Mouse (Mus musculus): ENCODE measurements around the gene Gtf3c1. TPM values are rescaled to one million over a fixed set of nuclear protein-coding genes. Genes with fewer than 3 reads are reported as not detected.

Gtf3c1 gene
- polyA plus RNA-seq (2021): 59.9 TPM

DNA sequence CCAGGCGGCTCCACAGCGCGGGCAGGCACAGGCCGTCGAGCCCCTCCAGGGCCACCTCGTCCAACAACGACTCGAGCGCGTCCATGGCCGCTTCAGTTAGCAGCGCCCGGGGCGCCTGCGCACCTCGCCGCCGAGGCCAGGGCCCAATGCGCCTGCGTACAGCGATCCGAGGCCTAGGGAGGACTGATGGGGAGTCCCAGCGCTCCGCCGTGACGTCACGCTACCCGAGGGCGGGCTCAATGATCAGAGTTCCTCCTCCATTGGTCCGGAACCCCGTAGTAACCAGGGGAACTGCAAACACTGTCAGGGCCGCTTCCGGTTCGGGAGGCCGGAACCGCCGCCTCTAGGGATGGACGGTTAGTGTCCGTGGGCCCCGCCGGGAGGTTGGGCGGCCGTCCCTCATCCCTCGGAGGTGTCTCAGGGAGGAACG, at the start of gene Gtf3c1, which contains the start of gene D430042O09Rik:
Gene Gtf3c1, minus strand, starts transcription at position 188 of the 430 bp plus-strand sequence.
Gene D430042O09Rik, plus strand, starts transcription at position 296 of the 430 bp plus-strand sequence.
- in situ Hi-C loops (cut with MboI; ENCODE audit: low pct_unique_long_range_greater_than_20kb): no loop called here
- DNase-seq (ENCODE audit: low read depth, low spot score) (peak; percentile 93), ATAC-seq (peak; percentile 89)
- H3K27me3 ChIP-seq: no peaks in the 10 kb centered on the region
- ChIA-PET CTCF (interaction anchor here (1.1 kb wide), 2 partner anchors 33 kb away, joined by 3 read pairs; no protein-coding TSS in a partner anchor), POLR2A (interaction anchor here (0.8 to 2.0 kb wide), 3 partner anchors 11 to 33 kb away, joined by 3 to 6 read pairs (median 4); no protein-coding TSS in a partner anchor)
- TF ChIP-seq CTCF (IDR thresholded peaks at IDR 0.05): no peak

DNA sequence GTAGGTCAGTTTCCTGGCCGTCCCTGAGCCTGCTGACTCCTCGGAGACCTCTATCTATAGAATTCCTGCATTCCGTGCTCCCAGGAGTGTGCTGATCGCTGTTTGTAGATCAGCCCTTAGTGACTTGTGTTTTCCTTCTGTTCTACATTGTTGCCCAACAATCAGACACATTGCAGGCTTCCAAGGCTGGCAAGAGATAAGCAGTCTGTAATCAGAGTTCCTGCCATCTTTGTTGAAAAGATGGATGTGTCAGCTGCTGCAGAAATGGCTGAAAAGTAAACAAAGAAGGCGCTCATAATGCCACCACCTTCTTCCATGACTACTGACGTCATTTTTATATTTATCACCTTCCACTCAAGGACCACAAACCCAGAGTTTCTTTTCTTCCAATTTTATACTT, 49.2 kb upstream of the Gtf3c1 start:
- no peak for DNase-seq (ENCODE audit: low read depth, low spot score)
- POLR2A ChIA-PET: no interaction called here
- ATAC-seq: no peak
- CTCF ChIA-PET: no interaction called here
- in situ Hi-C loops (cut with MboI; ENCODE audit: low pct_unique_long_range_greater_than_20kb): no loop called here
- no peak for TF ChIP-seq CTCF (IDR thresholded peaks at IDR 0.05)
- H3K27me3 ChIP-seq: no peaks in the 10 kb centered on the region

DNA sequence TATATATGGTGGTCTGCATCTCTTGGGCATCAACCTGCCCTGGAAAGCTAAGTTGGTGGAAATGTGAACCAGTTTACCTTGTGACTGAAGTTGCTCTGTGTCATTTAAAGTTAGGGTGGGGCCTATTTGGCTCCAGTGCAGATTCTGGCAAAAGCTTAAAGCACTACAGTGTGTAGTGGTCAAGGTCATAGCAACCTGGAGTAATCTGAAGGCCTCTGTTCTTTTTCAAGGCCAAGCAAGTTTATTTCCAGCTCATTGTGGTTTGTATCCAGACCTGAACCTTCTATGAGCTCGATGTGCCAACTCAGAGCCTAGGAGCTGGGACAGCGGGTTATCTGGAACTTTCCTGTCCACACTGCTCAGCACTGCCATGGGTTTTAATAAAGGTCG, 45.7 kb upstream of the Gtf3c1 start:
- no peak for DNase-seq (ENCODE audit: low read depth, low spot score)
- in situ Hi-C loops (cut with MboI; ENCODE audit: low pct_unique_long_range_greater_than_20kb): no loop called here
- no peak for TF ChIP-seq CTCF (IDR thresholded peaks at IDR 0.05)
- no peak for ATAC-seq
- CTCF ChIA-PET: interaction anchor here (0.9 to 1.2 kb wide), 2 partner anchors 10 to 16 kb away, joined by 3 read pairs; no protein-coding TSS in a partner anchor
- H3K27me3 ChIP-seq: no peaks in the 10 kb centered on the region
- POLR2A ChIA-PET: no interaction called here

DNA sequence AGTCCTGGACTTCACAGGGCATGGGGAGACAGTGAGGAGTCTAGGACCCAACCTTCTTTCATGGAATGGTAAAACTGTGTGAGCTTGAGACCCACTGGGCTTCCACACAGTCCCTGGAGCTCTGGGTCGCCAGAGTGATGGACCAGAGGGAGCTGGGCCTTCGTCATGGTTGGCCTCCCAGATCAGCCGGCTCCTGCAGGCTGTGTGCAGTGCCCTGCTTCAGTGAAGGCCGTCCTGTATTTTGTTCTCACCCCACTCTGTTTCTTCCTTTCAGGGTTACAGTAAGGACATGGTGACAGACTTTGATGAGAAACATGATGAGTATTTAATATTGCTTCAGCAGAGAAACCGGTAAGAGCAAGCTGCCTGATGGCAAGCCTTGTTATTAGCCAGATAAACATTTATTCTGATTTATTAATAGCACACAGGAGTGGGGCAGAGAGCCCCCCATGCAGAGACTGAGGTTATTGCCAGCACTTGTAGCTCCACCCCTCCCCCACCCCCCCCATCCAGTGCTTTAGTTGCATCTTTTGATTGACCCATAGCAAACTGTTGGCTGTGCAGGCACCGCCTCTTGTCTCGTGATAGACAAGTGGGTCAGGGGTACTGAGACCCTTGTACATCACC, 45.2 kb upstream of the Gtf3c1 start:
- CTCF ChIA-PET: interaction anchor here (0.9 to 1.2 kb wide), 3 partner anchors 10 to 337 kb away, joined by 3 read pairs; no protein-coding TSS in a partner anchor
- ATAC-seq (no peak), DNase-seq (ENCODE audit: low read depth, low spot score) (no peak)
- H3K27me3 ChIP-seq: no peaks in the 10 kb centered on the region
- POLR2A ChIA-PET: no interaction called here
- TF ChIP-seq CTCF (IDR thresholded peaks at IDR 0.05): no peak
- in situ Hi-C loops (cut with MboI; ENCODE audit: low pct_unique_long_range_greater_than_20kb): no loop called here

DNA sequence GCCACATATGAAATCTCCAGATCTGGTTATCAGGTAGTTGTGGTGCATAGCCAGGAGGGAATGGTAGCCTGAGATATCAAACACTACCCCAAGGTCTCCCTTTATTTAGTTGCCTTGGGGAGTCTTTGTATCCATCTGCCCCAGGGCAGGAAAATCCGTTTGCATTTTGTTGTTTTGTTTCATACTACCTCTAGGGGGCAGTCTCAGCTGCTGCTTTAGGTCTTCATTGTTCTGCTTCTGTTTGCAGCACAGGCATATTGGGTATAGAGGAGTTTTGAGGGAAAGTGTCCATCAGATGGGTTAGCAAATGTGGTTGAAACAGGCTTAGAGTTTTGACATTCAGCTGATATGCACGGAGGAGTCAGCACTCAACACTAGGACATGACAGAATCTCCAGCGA, 40.6 kb upstream of the Gtf3c1 start:
- peak; percentile 75 for TF ChIP-seq CTCF (IDR thresholded peaks at IDR 0.05)
- no peak for ATAC-seq
- no peaks in the 10 kb centered on the region for H3K27me3 ChIP-seq
- no peak for DNase-seq (ENCODE audit: low read depth, low spot score)
- POLR2A ChIA-PET: no interaction called here
- in situ Hi-C loops (cut with MboI; ENCODE audit: low pct_unique_long_range_greater_than_20kb): loop anchor here (5.0 kb wide), 1 partner anchor 339 kb away; no protein-coding TSS in a partner anchor
- CTCF ChIA-PET: interaction anchor here (0.9 to 1.9 kb wide), 6 partner anchors 10 to 350 kb away, joined by 3 to 6 read pairs (median 4); no protein-coding TSS in a partner anchor

DNA sequence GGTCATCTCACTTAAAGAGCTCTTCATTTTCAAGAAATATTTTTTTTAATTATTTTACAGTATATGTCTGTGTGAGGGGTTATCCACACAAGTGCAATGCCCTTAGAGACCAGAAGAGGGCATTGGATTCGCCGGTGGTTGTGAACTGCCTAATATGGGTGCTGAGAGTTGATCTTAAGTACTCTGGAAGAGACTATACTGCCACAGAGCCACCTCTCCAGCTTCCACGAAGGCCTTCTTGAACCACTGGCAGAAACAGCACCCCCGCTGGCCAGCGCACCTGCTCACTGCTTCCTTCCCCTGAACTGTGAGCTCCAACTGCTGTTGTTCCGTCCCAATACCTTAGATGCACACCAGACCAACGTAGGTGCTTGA, 39.7 kb upstream of the Gtf3c1 start:
- no peak for DNase-seq (ENCODE audit: low read depth, low spot score)
- CTCF ChIA-PET: interaction anchor here (0.9 to 1.4 kb wide), 7 partner anchors 8 to 340 kb away, joined by 3 to 4 read pairs (median 3); no protein-coding TSS in a partner anchor
- in situ Hi-C loops (cut with MboI; ENCODE audit: low pct_unique_long_range_greater_than_20kb): loop anchor here (5.0 kb wide), 1 partner anchor 340 kb away; no protein-coding TSS in a partner anchor
- ATAC-seq: no peak
- TF ChIP-seq CTCF (IDR thresholded peaks at IDR 0.05): peak; percentile 56
- H3K27me3 ChIP-seq: no peaks in the 10 kb centered on the region
- POLR2A ChIA-PET: no interaction called here

DNA sequence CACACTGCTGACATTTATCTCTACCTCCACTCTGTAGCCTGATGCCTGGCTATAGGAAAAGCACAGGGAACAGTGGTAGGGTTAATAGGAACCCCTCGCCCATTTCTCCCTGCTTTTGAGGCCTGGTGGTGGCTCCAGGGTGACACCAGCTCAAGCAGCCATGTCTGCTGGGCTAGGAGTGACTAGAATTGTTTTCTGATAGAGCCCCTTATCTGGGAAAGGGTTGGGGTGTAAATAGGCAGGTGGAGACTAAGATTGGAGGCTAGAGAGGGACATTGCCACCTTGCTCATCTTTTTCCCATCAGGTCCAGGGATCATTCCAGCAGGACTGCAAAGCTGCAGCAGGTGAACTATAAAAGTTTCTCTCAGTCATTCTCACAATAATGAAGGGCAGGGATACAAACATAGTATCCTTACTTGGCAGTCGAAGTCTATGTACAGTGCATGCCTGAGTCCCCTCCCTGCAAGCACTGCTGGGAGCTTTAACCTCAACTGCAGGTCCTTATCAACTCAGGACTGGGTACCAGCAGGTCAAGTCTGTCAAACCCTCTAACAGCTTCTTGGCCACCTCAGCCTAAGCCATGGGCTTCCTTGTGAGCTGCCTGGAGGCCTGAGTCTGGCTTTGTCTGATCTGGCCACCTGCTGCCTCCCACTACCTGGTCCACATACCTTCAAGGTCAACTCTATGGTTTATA, 39.2 kb upstream of the Gtf3c1 start:
- DNase-seq (ENCODE audit: low read depth, low spot score) (no peak), ATAC-seq (no peak)
- H3K27me3 ChIP-seq: no peaks in the 10 kb centered on the region
- in situ Hi-C loops (cut with MboI; ENCODE audit: low pct_unique_long_range_greater_than_20kb): loop anchor here (5.0 kb wide), 1 partner anchor 341 kb away; no protein-coding TSS in a partner anchor
- POLR2A ChIA-PET: no interaction called here
- CTCF ChIA-PET: interaction anchor here (0.9 to 2.0 kb wide), 7 partner anchors 9 to 343 kb away, joined by 3 to 5 read pairs (median 3); no protein-coding TSS in a partner anchor
- no peak for TF ChIP-seq CTCF (IDR thresholded peaks at IDR 0.05)

DNA sequence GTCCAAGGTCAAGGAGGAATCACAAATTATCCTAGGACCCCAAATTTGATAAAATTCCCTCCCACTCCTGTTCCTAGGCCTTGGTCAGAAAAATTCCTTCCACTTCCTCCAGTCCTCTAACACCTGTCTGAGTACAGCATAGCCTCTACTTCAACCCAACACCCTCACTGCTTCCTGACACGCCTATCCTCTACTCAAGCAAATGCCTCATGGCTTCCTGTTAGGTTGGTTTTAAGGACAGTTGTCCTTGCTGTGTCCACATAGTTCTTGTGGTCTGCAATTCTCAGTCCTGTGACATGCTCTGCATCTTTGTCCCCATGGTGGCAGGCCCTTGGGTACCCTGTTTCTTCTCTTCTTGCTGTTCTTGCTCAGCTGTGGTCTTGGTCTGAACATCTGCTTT, 37.2 kb upstream of the Gtf3c1 start:
- in situ Hi-C loops (cut with MboI; ENCODE audit: low pct_unique_long_range_greater_than_20kb): loop anchor here (5.0 kb wide), 1 partner anchor 343 kb away; no protein-coding TSS in a partner anchor

DNA sequence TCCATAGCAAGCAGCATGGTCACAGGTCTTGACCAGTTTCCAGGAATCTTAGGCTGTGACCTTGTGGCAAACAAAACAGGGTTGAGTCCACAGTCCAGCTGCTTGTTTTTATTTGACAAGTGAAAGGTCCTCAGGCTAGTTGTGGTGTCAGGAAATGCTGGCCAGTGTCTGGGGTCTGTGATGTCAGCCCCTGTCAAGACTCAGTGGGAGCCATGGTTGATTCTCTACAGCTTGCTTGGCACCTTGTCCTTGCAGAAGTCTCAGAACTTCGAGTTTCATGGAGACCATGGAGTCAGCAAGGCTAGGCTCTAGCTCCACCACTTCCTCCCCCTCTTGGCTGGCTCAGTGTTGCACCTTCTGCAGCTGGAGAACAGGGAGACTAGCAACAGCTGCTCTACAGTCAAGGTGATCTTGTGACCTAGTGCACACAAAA, 33.7 kb upstream of the Gtf3c1 start:
- DNase-seq (ENCODE audit: low read depth, low spot score) (no peak), ATAC-seq (no peak)
- ChIA-PET CTCF (no interaction called here), POLR2A (interaction anchor here (0.9 kb wide), 1 partner anchor 346 kb away, joined by 3 read pairs; no protein-coding TSS in a partner anchor)
- in situ Hi-C loops (cut with MboI; ENCODE audit: low pct_unique_long_range_greater_than_20kb): no loop called here
- TF ChIP-seq CTCF (IDR thresholded peaks at IDR 0.05): no peak
- no peaks in the 10 kb centered on the region for H3K27me3 ChIP-seq

More for the DNA sequence above, 37.2 kb upstream of the Gtf3c1 start:
- no peaks in the 10 kb centered on the region for H3K27me3 ChIP-seq
- ChIA-PET CTCF (interaction anchor here (0.7 to 2.0 kb wide), 3 partner anchors 14 to 345 kb away, joined by 3 to 5 read pairs (median 3); no protein-coding TSS in a partner anchor), POLR2A (no interaction called here)
- ATAC-seq (no peak), DNase-seq (ENCODE audit: low read depth, low spot score) (no peak)
- TF ChIP-seq CTCF (IDR thresholded peaks at IDR 0.05): no peak

DNA sequence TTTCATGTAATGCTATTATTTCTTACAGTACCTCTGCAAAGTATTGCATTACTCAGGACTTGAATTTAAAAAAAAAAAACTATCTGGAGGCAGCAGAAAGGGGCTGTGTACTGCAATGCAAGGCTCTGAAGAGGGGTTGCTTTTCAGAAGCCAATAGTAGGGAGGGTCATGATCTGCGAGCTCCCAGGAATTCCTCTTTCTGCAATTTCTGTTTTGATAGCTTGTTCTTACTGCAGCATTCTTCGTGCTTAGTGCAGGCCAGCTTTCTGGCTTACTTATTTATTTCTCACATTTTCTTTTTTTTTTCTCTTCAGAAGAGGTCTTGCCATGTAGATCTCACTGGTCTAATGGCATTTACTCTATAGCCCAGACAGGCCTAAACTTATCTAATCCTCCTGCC, 32.9 kb upstream of the Gtf3c1 start:
- ATAC-seq (no peak), DNase-seq (ENCODE audit: low read depth, low spot score) (no peak)
- no peaks in the 10 kb centered on the region for H3K27me3 ChIP-seq
- POLR2A ChIA-PET: interaction anchor here (0.9 kb wide), 1 partner anchor 346 kb away, joined by 3 read pairs; no protein-coding TSS in a partner anchor
- CTCF ChIA-PET: no interaction called here
- in situ Hi-C loops (cut with MboI; ENCODE audit: low pct_unique_long_range_greater_than_20kb): no loop called here
- no peak for TF ChIP-seq CTCF (IDR thresholded peaks at IDR 0.05)

Data from Patski (cell line).